Mouse (Mus musculus) cerebellum, adult 2 months (tissue): Measurements from ENCODE around the gene Tmem151b. TPM values are rescaled to one million over a fixed set of nuclear protein-coding genes. Genes with fewer than 3 reads are reported as not detected.

Experiments
- DNase-seq, 2 experiments: peaks; one replicate each; pipeline ENCODE4 v3.0.0; 2021
- H3K27ac ChIP-seq: fragments of 200-500 bp; 2 replicates; pipeline ENCODE4 v1.5.1; 2012; ENCODE audit warnings: low read length, control low read depth, inconsistent platforms; ENCODE audit not compliant: insufficient read depth
- H3K27me3 ChIP-seq: fragments of 200-500 bp; 2 replicates; pipeline ENCODE4 v1.6.1; 2012; ENCODE audit warnings: inconsistent platforms, mild to moderate bottlenecking, low read length, moderate library complexity; ENCODE audit not compliant: control insufficient read depth, insufficient read depth
- H3K4me1 ChIP-seq: fragments of 200-500 bp; 2 replicates; pipeline ENCODE4 v1.6.1; 2011; ENCODE audit warnings: low read length; ENCODE audit not compliant: control insufficient read depth, insufficient read depth
- H3K4me3 ChIP-seq: fragments of 200-500 bp; replicated peaks from 2 replicates; pipeline ENCODE3; 2011; ENCODE audit warnings: mild to moderate bottlenecking, low read depth, low read length, control low read depth; ENCODE audit not compliant: insufficient read depth
- CTCF ChIP-seq: fragments of 200-500 bp; IDR thresholded peaks from 2 replicates; pipeline ENCODE4 v1.5.1; 2011; ENCODE audit warnings: low read depth, mild to moderate bottlenecking, control low read depth, low read length, moderate library complexity, borderline replicate concordance; ENCODE audit not compliant: insufficient read depth
- POLR2A ChIP-seq: fragments of 200-500 bp; IDR thresholded peaks from 2 replicates; pipeline ENCODE4 v1.6.1; 2011; ENCODE audit warnings: low read length, control low read depth, borderline replicate concordance; ENCODE audit not compliant: insufficient read depth
- WGBS: fragments of 180-500 bp; shearing (Covaris S2); methylation state at CpG from one replicate; pipeline ENCODE4 v1.1.7; 2018; 5-methylcytosine and 5-hydroxymethylcytosine counted together
- polyA plus RNA-seq: library from polyadenylated mRNA; depleted of rRNA; stranded (reverse); fragments of >200 nt; gene quantifications from 2 replicates; pipeline ENCODE4 v1.2.3, GENCODE M21; 2012; rRNA removed

Gene Tmem151b
- 125 and 130 TPM in 2 replicates for polyA plus RNA-seq

- peaks cover 34% of the 10 kb centered on the region for H3K4me1 ChIP-seq
- peak; percentile 56; the same call in 1 of the 2 replicates for TF ChIP-seq POLR2A
- TF ChIP-seq CTCF = no peak
- peak within 1 kb of the TSS; percentile 76 for H3K27ac ChIP-seq
- 0% methylated on average over 16 of the region's 29 CpGs for WGBS
- no peaks in the 10 kb centered on the region for H3K27me3 ChIP-seq
- peak within 1 kb of the TSS; percentile 88 for H3K4me3 ChIP-seq
- DNase-seq = peak; percentile 83 to 85
Observed at GRCm38 (mm10) chr17:45549617-45550181, at the start of gene Tmem151b. Gene Tmem151b, minus strand, starts transcription at chr17:45549677.

- no peak for DNase-seq
- no peak overlapping the region for H3K4me3 ChIP-seq
- H3K27ac ChIP-seq = no peak overlapping the region
- 33% methylated on average over 3 of the region's 3 CpGs for WGBS
- H3K4me1 ChIP-seq = peaks cover 21% of the 10 kb centered on the region
- no peak for TF ChIP-seq POLR2A
- no peak for TF ChIP-seq CTCF
- H3K27me3 ChIP-seq = no peaks in the 10 kb centered on the region
Observed at GRCm38 (mm10) chr17:45598891-45599290, 49.4 kb upstream of the Tmem151b start.

GRCm38 (mm10) chr17:45598376-45598775 lies 48.9 kb upstream of the Tmem151b start:
- no peak for TF ChIP-seq CTCF
- TF ChIP-seq POLR2A = no peak
- no peak overlapping the region for H3K27ac ChIP-seq
- no peak for DNase-seq
- peaks cover 26% of the 10 kb centered on the region for H3K4me1 ChIP-seq
- H3K27me3 ChIP-seq = no peaks in the 10 kb centered on the region
- 89% methylated on average over 2 of the region's 2 CpGs for WGBS
- H3K4me3 ChIP-seq = no peak overlapping the region

GRCm38 (mm10) chr17:45597787-45598186 lies 48.3 kb upstream of the Tmem151b start:
- no peak overlapping the region for H3K4me3 ChIP-seq
- no peak overlapping the region for H3K27ac ChIP-seq
- H3K4me1 ChIP-seq = peaks cover 31% of the 10 kb centered on the region
- DNase-seq = peak in 1 of 2 experiments; percentile 18
- 39% methylated on average over 3 of the region's 3 CpGs for WGBS
- no peaks in the 10 kb centered on the region for H3K27me3 ChIP-seq
- no peak for TF ChIP-seq CTCF
- TF ChIP-seq POLR2A = no peak

GRCm38 (mm10) chr17:45596631-45597396 lies 47.3 kb upstream of the Tmem151b start:
- H3K4me3 ChIP-seq = no peak overlapping the region
- H3K4me1 ChIP-seq = peaks cover 39% of the 10 kb centered on the region
- WGBS = 26% methylated on average over 11 of the region's 11 CpGs
- DNase-seq = peak; percentile 67 to 72
- TF ChIP-seq POLR2A (no peak), CTCF (peak; percentile 55; the same call in 1 of the 2 replicates)
- H3K27ac ChIP-seq = peak overlapping the region; percentile 6; the same call in 1 of the 2 replicates
- H3K27me3 ChIP-seq = no peaks in the 10 kb centered on the region

- no peak for TF ChIP-seq POLR2A
- TF ChIP-seq CTCF = no peak
- peak overlapping the region; percentile 76 for H3K4me3 ChIP-seq
- no peak for DNase-seq
- 9% methylated on average over 23 of the region's 23 CpGs for WGBS
- peaks cover 43% of the 10 kb centered on the region for H3K4me1 ChIP-seq
- H3K27me3 ChIP-seq = no peaks in the 10 kb centered on the region
- H3K27ac ChIP-seq = peak overlapping the region; percentile 63
Observed at GRCm38 (mm10) chr17:45595736-45596390, 46.4 kb upstream of the Tmem151b start.

- DNase-seq = peak; percentile 76 to 79
- peaks cover 47% of the 10 kb centered on the region for H3K4me1 ChIP-seq
- H3K27ac ChIP-seq = peak overlapping the region; percentile 63
- H3K27me3 ChIP-seq = no peaks in the 10 kb centered on the region
- WGBS = 4% methylated on average over 57 of the region's 58 CpGs
- TF ChIP-seq CTCF (no peak), POLR2A (peak; percentile 32; the same call in 1 of the 2 replicates)
- peak overlapping the region; percentile 76 for H3K4me3 ChIP-seq
Observed at GRCm38 (mm10) chr17:45594881-45595735, 45.6 kb upstream of the Tmem151b start.
